Mouse (Mus musculus): Measurements from ENCODE around the gene Mgat4e. TPM values are rescaled to one million over a fixed set of nuclear protein-coding genes. Genes with fewer than 3 reads are reported as not detected.

The Mgat4e gene
- not detected for polyA plus RNA-seq (2012; fragmentation: generic; extraction: Trizol)
- long read RNA-seq, experiment 1, result 0 reads
- long read RNA-seq, experiment 2, result 0 reads

GRCm38 (mm10) chr1:134549632-134550132 lies at the start of gene Mgat4e:
Mgat4e (minus strand) TSS chr1:134549682.
- TF ChIP-seq MYOG (IDR thresholded peaks at IDR 0.05; ENCODE audit: control insufficient read depth, extremely low read depth, insufficient read length), result no peak
- no peak for TF ChIP-seq MAX (IDR thresholded peaks at IDR 0.05)
- TF ChIP-seq FOSL1 (IDR thresholded peaks at IDR 0.05; ENCODE audit: insufficient read depth, low read length, poor library complexity, severe bottlenecking), result no peak
- TF ChIP-seq CEBPB (IDR thresholded peaks at IDR 0.05; ENCODE audit: low read depth), result no peak
- Histone ChIP-seq H3K36me3 (ENCODE audit: control insufficient read depth, insufficient read depth) (no peaks in the 10 kb centered on the region), H3ac (ENCODE audit: control insufficient read depth, insufficient read length, low read depth) (no peak within 1 kb of the TSS), H3K79me3 (ENCODE audit: low read depth) (no peaks in the 10 kb centered on the region), H3K4me3 (ENCODE audit: insufficient read depth, poor library complexity, severe bottlenecking) (no peak within 1 kb of the TSS), H3K27me3 (ENCODE audit: control insufficient read depth, insufficient read depth, insufficient read length) (no peaks in the 10 kb centered on the region), H3K79me2 (ENCODE audit: control insufficient read depth, insufficient read depth) (no peaks in the 10 kb centered on the region)

GRCm38 (mm10) chr1:134597339-134598054 lies 48.0 kb upstream of the Mgat4e start:
- TF ChIP-seq USF1 (IDR thresholded peaks at IDR 0.05; ENCODE audit: low read depth) (no peak), MAX (IDR thresholded peaks at IDR 0.05) (no peak), MYOD1 (IDR thresholded peaks at IDR 0.05; ENCODE audit: control insufficient read depth, insufficient read length, low read depth) (no peak), FOSL1 (IDR thresholded peaks at IDR 0.05; ENCODE audit: insufficient read depth, low read length, poor library complexity, severe bottlenecking) (no peak), MYOG (IDR thresholded peaks at IDR 0.05; ENCODE audit: control insufficient read depth, extremely low read depth, insufficient read length) (no peak), CEBPB (IDR thresholded peaks at IDR 0.05; ENCODE audit: low read depth) (no peak), CTCF (IDR thresholded peaks at IDR 0.05; ENCODE audit: control insufficient read depth, insufficient read depth, insufficient read length) (no peak)
- Histone ChIP-seq H3K79me2 (ENCODE audit: control insufficient read depth, insufficient read depth) (no peaks in the 10 kb centered on the region), H3K27me3 (ENCODE audit: control insufficient read depth, insufficient read depth, insufficient read length) (no peaks in the 10 kb centered on the region), H3ac (ENCODE audit: control insufficient read depth, insufficient read length, low read depth) (no peak overlapping the region), H3K4me3 (ENCODE audit: insufficient read depth, poor library complexity, severe bottlenecking) (no peak overlapping the region), H3K79me3 (ENCODE audit: low read depth) (no peaks in the 10 kb centered on the region), H3K36me3 (ENCODE audit: control insufficient read depth, insufficient read depth) (peaks cover 9% of the 10 kb centered on the region)

DNA sequence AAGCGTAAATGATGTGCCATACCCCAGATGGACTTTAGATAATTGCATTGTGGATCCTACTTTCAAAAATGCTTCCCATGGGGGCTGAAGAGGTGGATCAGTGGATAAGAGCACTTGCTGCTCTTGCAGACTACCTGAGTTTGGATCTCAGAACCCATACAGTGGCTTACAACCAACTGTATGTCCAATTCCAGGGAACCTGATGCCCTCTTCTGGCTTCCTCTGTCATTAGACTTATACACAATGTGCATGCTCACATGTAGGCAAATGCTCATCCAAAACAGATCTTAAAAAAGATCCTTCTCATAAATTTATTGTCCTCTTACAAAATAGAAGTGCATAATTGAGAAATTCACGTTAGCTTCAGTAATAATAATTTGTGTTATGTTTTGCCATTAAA lies 42.3 kb upstream of the Mgat4e start:
- Histone ChIP-seq H3K27me3 (ENCODE audit: control insufficient read depth, insufficient read depth, insufficient read length) (no peaks in the 10 kb centered on the region), H3K79me3 (ENCODE audit: low read depth) (no peaks in the 10 kb centered on the region), H3ac (ENCODE audit: control insufficient read depth, insufficient read length, low read depth) (no peak overlapping the region), H3K4me3 (ENCODE audit: insufficient read depth, poor library complexity, severe bottlenecking) (no peak overlapping the region), H3K79me2 (ENCODE audit: control insufficient read depth, insufficient read depth) (no peaks in the 10 kb centered on the region), H3K36me3 (ENCODE audit: control insufficient read depth, insufficient read depth) (peaks cover 4% of the 10 kb centered on the region)
- TF ChIP-seq FOSL1 (IDR thresholded peaks at IDR 0.05; ENCODE audit: insufficient read depth, low read length, poor library complexity, severe bottlenecking), result no peak
- TF ChIP-seq CTCF (IDR thresholded peaks at IDR 0.05; ENCODE audit: control insufficient read depth, insufficient read depth, insufficient read length), result no peak
- no peak for TF ChIP-seq CEBPB (IDR thresholded peaks at IDR 0.05; ENCODE audit: low read depth)
- no peak for TF ChIP-seq USF1 (IDR thresholded peaks at IDR 0.05; ENCODE audit: low read depth)
- TF ChIP-seq MYOG (IDR thresholded peaks at IDR 0.05; ENCODE audit: control insufficient read depth, extremely low read depth, insufficient read length), result no peak

DNA sequence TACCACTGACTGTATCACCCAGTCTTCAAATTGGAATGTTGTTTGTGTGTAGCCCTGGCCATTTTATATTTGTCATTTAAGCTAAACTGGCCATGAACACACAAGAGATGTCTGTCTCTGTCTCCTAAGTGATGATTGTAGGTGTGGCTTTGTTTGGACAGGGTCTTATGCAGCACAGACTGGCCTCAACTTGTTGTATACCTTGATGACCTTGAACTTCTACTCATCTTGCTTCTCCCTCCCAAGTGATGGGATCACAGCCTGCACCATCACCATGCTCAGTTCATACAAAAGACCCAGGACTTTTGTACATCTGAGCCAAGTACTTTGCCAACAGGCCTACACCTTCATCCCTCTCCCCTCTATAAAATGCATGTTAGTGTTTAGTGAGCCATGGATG lies 40.2 kb upstream of the Mgat4e start:
- Histone ChIP-seq H3K36me3 (ENCODE audit: control insufficient read depth, insufficient read depth) (no peaks in the 10 kb centered on the region), H3K4me3 (ENCODE audit: insufficient read depth, poor library complexity, severe bottlenecking) (no peak overlapping the region), H3K27me3 (ENCODE audit: control insufficient read depth, insufficient read depth, insufficient read length) (no peaks in the 10 kb centered on the region), H3ac (ENCODE audit: control insufficient read depth, insufficient read length, low read depth) (no peak overlapping the region), H3K79me3 (ENCODE audit: low read depth) (no peaks in the 10 kb centered on the region), H3K79me2 (ENCODE audit: control insufficient read depth, insufficient read depth) (no peaks in the 10 kb centered on the region)
- TF ChIP-seq USF1 (IDR thresholded peaks at IDR 0.05; ENCODE audit: low read depth), result no peak
- no peak for TF ChIP-seq MYOD1 (IDR thresholded peaks at IDR 0.05; ENCODE audit: control insufficient read depth, insufficient read length, low read depth)
- TF ChIP-seq FOSL1 (IDR thresholded peaks at IDR 0.05; ENCODE audit: insufficient read depth, low read length, poor library complexity, severe bottlenecking), result no peak
- TF ChIP-seq MAX (IDR thresholded peaks at IDR 0.05), result no peak
- no peak for TF ChIP-seq CTCF (IDR thresholded peaks at IDR 0.05; ENCODE audit: control insufficient read depth, insufficient read depth, insufficient read length)
- TF ChIP-seq MYOG (IDR thresholded peaks at IDR 0.05; ENCODE audit: control insufficient read depth, extremely low read depth, insufficient read length), result no peak
- no peak for TF ChIP-seq CEBPB (IDR thresholded peaks at IDR 0.05; ENCODE audit: low read depth)

GRCm38 (mm10) chr1:134583560-134583959 lies 34.1 kb upstream of the Mgat4e start:
- H3K4me3 ChIP-seq (ENCODE audit: insufficient read depth, poor library complexity, severe bottlenecking), result no peak overlapping the region
- TF ChIP-seq USF1 (IDR thresholded peaks at IDR 0.05; ENCODE audit: low read depth) (no peak), CTCF (IDR thresholded peaks at IDR 0.05; ENCODE audit: control insufficient read depth, insufficient read depth, insufficient read length) (no peak), MYOG (IDR thresholded peaks at IDR 0.05; ENCODE audit: control insufficient read depth, extremely low read depth, insufficient read length) (no peak), FOSL1 (IDR thresholded peaks at IDR 0.05; ENCODE audit: insufficient read depth, low read length, poor library complexity, severe bottlenecking) (no peak)
- H3K79me3 ChIP-seq (ENCODE audit: low read depth), result peaks cover 2% of the 10 kb centered on the region
- no peaks in the 10 kb centered on the region for H3K27me3 ChIP-seq (ENCODE audit: control insufficient read depth, insufficient read depth, insufficient read length)
- no peaks in the 10 kb centered on the region for H3K79me2 ChIP-seq (ENCODE audit: control insufficient read depth, insufficient read depth)
- H3ac ChIP-seq (ENCODE audit: control insufficient read depth, insufficient read length, low read depth), result no peak overlapping the region
- H3K36me3 ChIP-seq (ENCODE audit: control insufficient read depth, insufficient read depth), result no peaks in the 10 kb centered on the region

DNA sequence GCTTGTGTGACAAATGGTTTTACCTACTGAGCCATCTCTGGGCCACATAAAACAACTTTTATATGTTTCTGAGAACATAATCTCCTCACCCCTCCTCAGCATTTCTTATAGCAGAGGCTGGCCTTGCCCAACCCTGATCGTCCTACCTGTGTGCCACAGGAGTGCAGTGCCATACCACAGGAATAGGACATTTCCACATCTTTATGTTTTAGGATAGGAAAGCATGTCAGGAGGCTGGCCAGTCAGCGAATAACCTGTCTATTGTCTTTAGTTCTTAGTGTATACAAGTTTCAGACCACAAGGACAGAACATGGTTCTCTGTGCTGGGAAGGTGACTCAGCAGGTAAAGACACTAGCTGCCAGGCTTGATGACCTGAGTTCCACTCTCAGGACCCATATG lies 31.3 kb upstream of the Mgat4e start:
- no peak for TF ChIP-seq USF1 (IDR thresholded peaks at IDR 0.05; ENCODE audit: low read depth)
- TF ChIP-seq CEBPB (IDR thresholded peaks at IDR 0.05; ENCODE audit: low read depth), result no peak
- TF ChIP-seq CTCF (IDR thresholded peaks at IDR 0.05; ENCODE audit: control insufficient read depth, insufficient read depth, insufficient read length), result no peak
- TF ChIP-seq FOSL1 (IDR thresholded peaks at IDR 0.05; ENCODE audit: insufficient read depth, low read length, poor library complexity, severe bottlenecking), result no peak
- TF ChIP-seq MAX (IDR thresholded peaks at IDR 0.05), result no peak
- no peak for TF ChIP-seq MYOG (IDR thresholded peaks at IDR 0.05; ENCODE audit: control insufficient read depth, extremely low read depth, insufficient read length)
- no peak for TF ChIP-seq MYOD1 (IDR thresholded peaks at IDR 0.05; ENCODE audit: control insufficient read depth, insufficient read length, low read depth)
- no peaks in the 10 kb centered on the region for H3K36me3 ChIP-seq (ENCODE audit: control insufficient read depth, insufficient read depth)
- peaks cover 6% of the 10 kb centered on the region for H3K79me2 ChIP-seq (ENCODE audit: control insufficient read depth, insufficient read depth)
- no peak overlapping the region for H3ac ChIP-seq (ENCODE audit: control insufficient read depth, insufficient read length, low read depth)
- H3K79me3 ChIP-seq (ENCODE audit: low read depth), result peaks cover 2% of the 10 kb centered on the region
- H3K27me3 ChIP-seq (ENCODE audit: control insufficient read depth, insufficient read depth, insufficient read length), result no peaks in the 10 kb centered on the region
- H3K4me3 ChIP-seq (ENCODE audit: insufficient read depth, poor library complexity, severe bottlenecking), result no peak overlapping the region
